Mouse (Mus musculus) hindbrain, embryonic 16.5 days (tissue): ENCODE measurements at regions not wholly inside any gene's neighbourhood (a gene's known extent, or its start where the extent isn't known, plus 50 kb on each side); places are given as distances from the start of the nearest gene placed in this dataset.

Experiments
- ATAC-seq: fragments of 200-750 bp; cut with Nextera tagmentation; 2 replicates; pipeline ENCODE4 v1.8.0; 2017; ENCODE audit warnings: moderate TSS enrichment, moderate library complexity
- H3K27ac ChIP-seq: fragments of 300-500 bp; sonication (generic); 2 replicates; pipeline ENCODE4 v1.5.1; 2014; ENCODE audit warnings: low read depth, mild to moderate bottlenecking, control low read depth, low read length, moderate library complexity
- H3K27me3 ChIP-seq: fragments of 300-500 bp; sonication (generic); replicated peaks from 2 replicates; pipeline ENCODE4 v1.6.1; 2014; ENCODE audit warnings: low read length; ENCODE audit not compliant: control insufficient read depth, insufficient read depth
- H3K36me3 ChIP-seq: fragments of 300-500 bp; sonication (generic); 2 replicates; pipeline ENCODE4 v1.6.1; 2014; ENCODE audit warnings: mild to moderate bottlenecking, low read length, moderate library complexity, mixed read lengths; ENCODE audit not compliant: control insufficient read depth, insufficient read depth
- H3K4me1 ChIP-seq: fragments of 300-500 bp; sonication (generic); 2 replicates; pipeline ENCODE4 v1.6.1; 2014; ENCODE audit warnings: low read depth, low read length; ENCODE audit not compliant: control insufficient read depth, insufficient read depth
- H3K4me2 ChIP-seq: fragments of 300-500 bp; sonication (generic); 2 replicates; pipeline ENCODE4 v1.6.1; 2014; ENCODE audit warnings: mild to moderate bottlenecking, low read length, control low read depth, moderate library complexity
- H3K4me3 ChIP-seq: fragments of 300-500 bp; sonication (generic); 2 replicates; pipeline ENCODE4 v1.5.1; 2014; ENCODE audit warnings: mild to moderate bottlenecking, low read length, control low read depth, moderate library complexity
- H3K9ac ChIP-seq: fragments of 300-500 bp; sonication (generic); 2 replicates; pipeline ENCODE4 v1.6.1; 2014; ENCODE audit warnings: low read depth, mild to moderate bottlenecking, control low read depth, low read length, moderate library complexity
- H3K9me3 ChIP-seq: fragments of 300-500 bp; sonication (generic); 2 replicates; pipeline ENCODE4 v1.6.1; 2014; ENCODE audit warnings: mild to moderate bottlenecking, low read length, moderate library complexity; ENCODE audit not compliant: control insufficient read depth
- WGBS: fragments of 180-500 bp; shearing (Covaris S2); extraction: QIAGEN DNeasy Blood & Tissue Kit; methylation state at CpG from one replicate; pipeline ENCODE4 v1.1.7; 2014; 5-methylcytosine and 5-hydroxymethylcytosine counted together

- Histone ChIP-seq H3K9ac (no peak overlapping the region), H3K4me2 (no peak overlapping the region), H3K27ac (no peak overlapping the region), H3K4me1 (no peaks in the 10 kb centered on the region), H3K4me3 (no peak overlapping the region), H3K27me3 (no peaks in the 10 kb centered on the region), H3K9me3 (peaks cover 7% of the 10 kb centered on the region; the same call in 1 of the 2 replicates), H3K36me3 (no peaks in the 10 kb centered on the region)
- WGBS, result 29% methylated on average over 2 of the region's 2 CpGs
- peak; percentile 80 for ATAC-seq
Observed at GRCm38 (mm10) chr13:15283065-15283464, 180.0 kb upstream of the Gli3 start.

GRCm38 (mm10) chr13:15298457-15298856 lies 164.6 kb upstream of the Gli3 start:
- Histone ChIP-seq H3K4me3 (no peak overlapping the region), H3K4me1 (no peaks in the 10 kb centered on the region), H3K36me3 (no peaks in the 10 kb centered on the region), H3K9me3 (no peaks in the 10 kb centered on the region), H3K4me2 (no peak overlapping the region), H3K9ac (no peak overlapping the region), H3K27me3 (no peaks in the 10 kb centered on the region), H3K27ac (no peak overlapping the region)
- 81% methylated on average over 2 of the region's 2 CpGs for WGBS
- 0 out of 2 replicates have a peak, but pooled peaks have one; percentile 27 for ATAC-seq

- Histone ChIP-seq H3K9ac (no peak overlapping the region), H3K4me3 (no peak overlapping the region), H3K9me3 (no peaks in the 10 kb centered on the region), H3K27me3 (no peaks in the 10 kb centered on the region), H3K27ac (no peak overlapping the region), H3K4me2 (no peak overlapping the region), H3K4me1 (no peaks in the 10 kb centered on the region), H3K36me3 (no peaks in the 10 kb centered on the region)
- 76% methylated on average over 4 of the region's 4 CpGs for WGBS
- ATAC-seq, result no peak
Observed at GRCm38 (mm10) chr13:15325413-15325812, 137.6 kb upstream of the Gli3 start.

GRCm38 (mm10) chr13:15326146-15326545 lies 136.9 kb upstream of the Gli3 start:
- Histone ChIP-seq H3K4me2 (no peak overlapping the region), H3K9me3 (no peaks in the 10 kb centered on the region), H3K27ac (no peak overlapping the region), H3K4me3 (no peak overlapping the region), H3K36me3 (no peaks in the 10 kb centered on the region), H3K27me3 (no peaks in the 10 kb centered on the region), H3K9ac (no peak overlapping the region), H3K4me1 (no peaks in the 10 kb centered on the region)
- peak; percentile 56; the same call in 1 of the 2 replicates for ATAC-seq
- 66% methylated on average over 3 of the region's 3 CpGs for WGBS

- WGBS, result 95% methylated on average over 3 of the region's 3 CpGs
- no peak overlapping the region for H3K9ac ChIP-seq
- no peaks in the 10 kb centered on the region for H3K9me3 ChIP-seq
- no peaks in the 10 kb centered on the region for H3K27me3 ChIP-seq
- no peaks in the 10 kb centered on the region for H3K36me3 ChIP-seq
- H3K4me1 ChIP-seq, result no peaks in the 10 kb centered on the region
- no peak overlapping the region for H3K4me3 ChIP-seq
- no peak overlapping the region for H3K27ac ChIP-seq
- no peak for ATAC-seq
- no peak overlapping the region for H3K4me2 ChIP-seq
Observed at GRCm38 (mm10) chr13:15329561-15329960, 133.5 kb upstream of the Gli3 start.

- H3K4me1 ChIP-seq, result no peaks in the 10 kb centered on the region
- no peak overlapping the region for H3K4me3 ChIP-seq
- no peaks in the 10 kb centered on the region for H3K9me3 ChIP-seq
- WGBS, result 50% methylated on average over 3 of the region's 3 CpGs
- H3K36me3 ChIP-seq, result no peaks in the 10 kb centered on the region
- H3K9ac ChIP-seq, result no peak overlapping the region
- no peaks in the 10 kb centered on the region for H3K27me3 ChIP-seq
- H3K4me2 ChIP-seq, result no peak overlapping the region
- no peak overlapping the region for H3K27ac ChIP-seq
- no peak for ATAC-seq
Observed at GRCm38 (mm10) chr13:15343474-15343873, 119.6 kb upstream of the Gli3 start.

- Histone ChIP-seq H3K4me3 (no peak overlapping the region), H3K9ac (no peak overlapping the region), H3K4me1 (no peaks in the 10 kb centered on the region), H3K9me3 (no peaks in the 10 kb centered on the region), H3K27ac (no peak overlapping the region), H3K4me2 (no peak overlapping the region), H3K27me3 (no peaks in the 10 kb centered on the region), H3K36me3 (no peaks in the 10 kb centered on the region)
- WGBS, result 38% methylated on average over 2 of the region's 2 CpGs
- no peak for ATAC-seq
Observed at GRCm38 (mm10) chr13:15346866-15347265, 116.2 kb upstream of the Gli3 start.

- Histone ChIP-seq H3K4me1 (no peaks in the 10 kb centered on the region), H3K4me2 (no peak overlapping the region), H3K36me3 (no peaks in the 10 kb centered on the region), H3K27me3 (no peaks in the 10 kb centered on the region), H3K27ac (no peak overlapping the region), H3K9me3 (no peaks in the 10 kb centered on the region), H3K9ac (no peak overlapping the region), H3K4me3 (no peak overlapping the region)
- WGBS, result 90% methylated on average over 2 of the region's 2 CpGs
- no peak for ATAC-seq
Observed at GRCm38 (mm10) chr13:15366437-15366836, 96.6 kb upstream of the Gli3 start.

GRCm38 (mm10) chr13:15380081-15380480 lies 83.0 kb upstream of the Gli3 start:
- Histone ChIP-seq H3K27ac (no peak overlapping the region), H3K9me3 (no peaks in the 10 kb centered on the region), H3K4me3 (no peak overlapping the region), H3K36me3 (no peaks in the 10 kb centered on the region), H3K9ac (no peak overlapping the region), H3K4me2 (no peak overlapping the region), H3K4me1 (no peaks in the 10 kb centered on the region), H3K27me3 (no peaks in the 10 kb centered on the region)
- 74% methylated on average over 8 of the region's 8 CpGs for WGBS
- ATAC-seq, result no peak; the same call in 1 of the 2 replicates

GRCm38 (mm10) chr13:15395249-15395648 lies 67.8 kb upstream of the Gli3 start:
- 0 out of 2 replicates have a peak, but pooled peaks have one; percentile 50 for ATAC-seq
- H3K27me3 ChIP-seq, result no peaks in the 10 kb centered on the region
- no peak overlapping the region for H3K27ac ChIP-seq
- peak overlapping the region; percentile 33; the same call in 1 of the 2 replicates for H3K4me2 ChIP-seq
- 11% methylated on average over 4 of the region's 4 CpGs for WGBS
- H3K4me1 ChIP-seq, result peaks cover 3% of the 10 kb centered on the region; the same call in 1 of the 2 replicates
- H3K36me3 ChIP-seq, result no peaks in the 10 kb centered on the region
- no peak overlapping the region for H3K4me3 ChIP-seq
- no peaks in the 10 kb centered on the region for H3K9me3 ChIP-seq
- no peak overlapping the region for H3K9ac ChIP-seq
